ENCODE assay signal across 13 mouse cellular contexts in genomic region chr3:34569998-34570397, GRCm38 (mm10).
A peak's percentile ranks its signal among the peaks of the same experiment; 100 is the strongest.
DNase-seq lines count a peak whose midpoint lies in the region; ATAC-seq and TF ChIP-seq lines count a peak whose summit lies in the region.
"Had no signal": no experiment of that assay in that cellular context is flagged by ENCODE, and none has a peak within 500 bp of the region (broad histone marks: within the 10 kb centered on the region; RNA-seq: fewer than 3 reads in every experiment).

No protein-coding gene starts in this region.

- no peak for DNase-seq in layer of hippocampus, adult 2 months (ENCODE audit: low spot score in 2 of 2)
- no peak for DNase-seq in layer of hippocampus, postnatal 25 days (ENCODE audit: extremely low spot score in 1 of 2, low spot score in 1 of 2)
- DNase-seq in heart, adult 9 months (ENCODE audit: low spot score in 2 of 2): peak; percentile 39 to 44
- DNase-seq in mesoderm, embryonic 11.5 days (ENCODE audit: low read depth, low spot score): peak; percentile 61
- no peak for DNase-seq in kidney, adult 11 months
- DNase-seq: kidney, adult 9 months; left cerebral cortex, postnatal 4 days; thymus, postnatal 4 days had no signal

- peak overlapping the region; percentile 27; the same call in 1 of the 2 replicates for H3K4me2 ChIP-seq in embryonic facial prominence, embryonic 12.5 days (replicated peaks)
- H3K4me2 ChIP-seq in forebrain, embryonic 16.5 days (ENCODE audit: low read length): no peak overlapping the region
- H3K4me2 ChIP-seq: neural tube, embryonic 13.5 days had no signal

- H3K9me3 ChIP-seq in embryonic facial prominence, embryonic 12.5 days: no peaks in the 10 kb centered on the region
- H3K9me3 ChIP-seq in forebrain, embryonic 16.5 days (ENCODE audit: control insufficient read depth, low read length): no peaks in the 10 kb centered on the region
- H3K9me3 ChIP-seq: neural tube, embryonic 13.5 days had no signal

- H3K27me3 ChIP-seq in embryonic facial prominence, embryonic 12.5 days: no peaks in the 10 kb centered on the region
- no peaks in the 10 kb centered on the region for H3K27me3 ChIP-seq in forebrain, embryonic 16.5 days (replicated peaks; ENCODE audit: control insufficient read depth, insufficient read depth, low read length)
- H3K27me3 ChIP-seq: neural tube, embryonic 13.5 days had no signal

- H3K9ac ChIP-seq in embryonic facial prominence, embryonic 12.5 days: no peak overlapping the region
- H3K9ac ChIP-seq in forebrain, embryonic 16.5 days (replicated peaks; ENCODE audit: low read depth, low read length): no peak overlapping the region
- H3K9ac ChIP-seq: neural tube, embryonic 13.5 days had no signal

- ATAC-seq in embryonic facial prominence, embryonic 12.5 days (ENCODE audit: insufficient number of reproducible peaks, insufficient read depth, low FRiP score, low TSS enrichment): peak; percentile 70; the same call in 1 of the 2 replicates
- ATAC-seq in forebrain, embryonic 16.5 days: no peak

- TF ChIP-seq CTCF in layer of hippocampus, adult 2 months (conservative IDR thresholded peaks at IDR 0.05): no peak

- H3K36me3 ChIP-seq in embryonic facial prominence, embryonic 12.5 days: no peaks in the 10 kb centered on the region
- no peaks in the 10 kb centered on the region for H3K36me3 ChIP-seq in forebrain, embryonic 16.5 days (ENCODE audit: control insufficient read depth, insufficient read depth)
- H3K36me3 ChIP-seq: G1E; neural tube, embryonic 13.5 days had no signal

- peak overlapping the region; percentile 19; the same call in 1 of the 2 replicates for H3K27ac ChIP-seq in layer of hippocampus, adult 2 months
- 0 out of 2 replicates have a peak overlapping the region, but pooled peaks have one; percentile 41 for H3K27ac ChIP-seq in embryonic facial prominence, embryonic 12.5 days
- no peak overlapping the region for H3K27ac ChIP-seq in forebrain, embryonic 16.5 days (ENCODE audit: low read length)
- H3K27ac ChIP-seq: macrophage; neural tube, embryonic 13.5 days had no signal

- peaks cover 4% of the 10 kb centered on the region; the same call in 1 of the 2 replicates for H3K4me1 ChIP-seq in embryonic facial prominence, embryonic 12.5 days
- H3K4me1 ChIP-seq in forebrain, embryonic 16.5 days (replicated peaks; ENCODE audit: control insufficient read depth, insufficient read depth, low read length): peaks cover 43% of the 10 kb centered on the region

- H3K4me3 ChIP-seq in layer of hippocampus, adult 2 months: no peak overlapping the region
- H3K4me3 ChIP-seq in embryonic facial prominence, embryonic 12.5 days: no peak overlapping the region
- H3K4me3 ChIP-seq in forebrain, embryonic 16.5 days (replicated peaks; ENCODE audit: low read length): no peak overlapping the region
- H3K4me3 ChIP-seq: neural tube, embryonic 13.5 days had no signal

- 22% methylated on average over 10 of the region's 10 CpGs for WGBS in embryonic facial prominence, embryonic 12.5 days
- 82% methylated on average over 10 of the region's 10 CpGs for WGBS in forebrain, embryonic 16.5 days

Comparison
In these comparisons a context has a peak if more than half of its experiments do, and no peak if none do; other contexts are left out.
1. DNase-seq: peak in heart, adult 9 months (2 of 2) and mesoderm, embryonic 11.5 days (single experiment); none in layer of hippocampus, adult 2 months (0 of 2), layer of hippocampus, postnatal 25 days (0 of 2) and kidney, adult 11 months (single experiment).